Mouse (Mus musculus) testis, adult 2 months (tissue): ENCODE data around the gene Stum. TPM values are rescaled to one million over a fixed set of nuclear protein-coding genes. Genes with fewer than 3 reads are reported as not detected.

Source experiments
- H3K27ac ChIP-seq: fragments of 200-500 bp; 2 replicates; pipeline ENCODE4 v1.5.1; 2012; ENCODE audit warnings: low read depth, low read length; ENCODE audit not compliant: control insufficient read depth, insufficient read depth
- H3K27me3 ChIP-seq: fragments of 200-500 bp; 2 replicates; pipeline ENCODE4 v1.6.1; 2012; ENCODE audit warnings: mild to moderate bottlenecking, low read length, moderate library complexity; ENCODE audit not compliant: control insufficient read depth, insufficient read depth
- H3K36me3 ChIP-seq: fragments of 200-500 bp; 2 replicates; pipeline ENCODE4 v1.6.1; 2012; ENCODE audit warnings: mild to moderate bottlenecking, low read length; ENCODE audit not compliant: control insufficient read depth, insufficient read depth
- H3K4me1 ChIP-seq: fragments of 200-500 bp; 2 replicates; pipeline ENCODE4 v1.6.1; 2012; ENCODE audit warnings: low read length; ENCODE audit not compliant: control insufficient read depth, insufficient read depth
- H3K4me3 ChIP-seq: fragments of 200-500 bp; 2 replicates; pipeline ENCODE4 v1.5.1; 2012; ENCODE audit warnings: low read depth, mild to moderate bottlenecking, low read length, moderate library complexity, mixed read lengths; ENCODE audit not compliant: control insufficient read depth
- CTCF ChIP-seq: fragments of 200-500 bp; IDR thresholded peaks from 2 replicates; pipeline ENCODE4 v1.5.1; 2012; ENCODE audit warnings: low read depth, mild to moderate bottlenecking, inconsistent platforms, low read length, moderate library complexity; ENCODE audit not compliant: control insufficient read depth, insufficient read depth, insufficient replicate concordance
- POLR2A ChIP-seq: fragments of 200-500 bp; IDR thresholded peaks from 2 replicates; pipeline ENCODE4 v1.6.1; 2012; ENCODE audit warnings: low read depth, mild to moderate bottlenecking, inconsistent platforms, low read length, moderate library complexity; ENCODE audit not compliant: control insufficient read depth
- polyA plus RNA-seq: library from polyadenylated mRNA; depleted of rRNA; stranded (reverse); fragments of >200 nt; gene quantifications from 2 replicates; pipeline ENCODE4 v1.2.3, GENCODE M21; 2012

Gene Stum
- polyA plus RNA-seq, 1 experiment, result 0.27 TPM

DNA sequence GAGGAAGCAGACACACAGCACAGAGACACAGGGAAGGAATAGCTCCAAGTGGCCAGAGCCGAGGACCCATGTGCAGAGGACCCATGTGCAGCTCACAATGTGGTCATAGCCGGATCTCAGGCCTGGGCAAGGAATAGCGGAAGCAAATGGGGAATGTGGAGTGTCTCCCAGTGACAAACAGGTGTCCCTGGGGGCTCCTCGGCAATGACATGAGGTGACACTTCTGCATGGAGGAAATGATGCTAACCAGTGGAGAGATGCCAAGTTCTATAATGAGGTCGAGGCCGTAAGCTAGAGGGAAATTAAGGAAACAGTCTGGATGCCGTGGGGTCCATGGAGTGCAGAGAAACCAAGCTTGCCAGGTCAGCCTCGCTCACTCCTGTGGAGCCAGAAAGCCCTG is 54.4 kb downstream of the Stum start:
- H3K4me3 ChIP-seq, result no peak overlapping the region
- H3K4me1 ChIP-seq, result peaks cover 8% of the 10 kb centered on the region
- H3K27me3 ChIP-seq, result no peaks in the 10 kb centered on the region; the same call in 1 of the 2 replicates
- TF ChIP-seq POLR2A (no peak), CTCF (no peak)
- H3K27ac ChIP-seq, result no peak overlapping the region
- H3K36me3 ChIP-seq, result no peaks in the 10 kb centered on the region

DNA sequence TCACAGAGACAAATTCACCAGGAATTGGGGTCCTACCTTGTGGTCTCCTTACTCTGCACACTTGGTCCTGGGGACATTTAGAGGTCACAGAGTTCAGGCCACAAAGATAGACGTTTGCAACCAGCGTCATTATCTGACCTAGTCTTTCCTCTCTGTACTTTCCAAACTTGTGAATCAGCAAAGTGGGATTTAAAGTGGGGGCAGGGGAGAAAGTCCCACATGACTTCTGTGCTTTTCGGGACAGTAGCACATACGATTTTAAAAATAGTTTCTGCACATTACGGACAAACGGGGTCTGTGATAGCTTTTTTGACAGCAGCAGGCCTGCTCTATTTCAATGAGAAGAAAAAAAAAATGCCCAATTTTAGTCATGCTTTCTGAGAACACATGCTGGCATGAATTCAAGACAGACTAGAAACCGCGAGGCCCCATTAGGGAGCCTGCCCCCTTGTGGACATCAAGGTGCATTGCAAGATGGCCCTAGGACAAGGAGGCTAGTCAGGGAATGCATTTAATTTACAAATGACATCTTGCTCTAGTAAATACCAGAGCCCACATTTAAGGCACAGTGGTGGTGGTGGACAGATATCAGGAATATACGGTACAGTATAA is 55.1 kb downstream of the Stum start:
- Histone ChIP-seq H3K27ac (no peak overlapping the region), H3K36me3 (no peaks in the 10 kb centered on the region), H3K27me3 (no peaks in the 10 kb centered on the region; the same call in 1 of the 2 replicates), H3K4me3 (no peak overlapping the region), H3K4me1 (peaks cover 6% of the 10 kb centered on the region)
- TF ChIP-seq POLR2A, result no peak
- TF ChIP-seq CTCF, result peak; percentile 94

DNA sequence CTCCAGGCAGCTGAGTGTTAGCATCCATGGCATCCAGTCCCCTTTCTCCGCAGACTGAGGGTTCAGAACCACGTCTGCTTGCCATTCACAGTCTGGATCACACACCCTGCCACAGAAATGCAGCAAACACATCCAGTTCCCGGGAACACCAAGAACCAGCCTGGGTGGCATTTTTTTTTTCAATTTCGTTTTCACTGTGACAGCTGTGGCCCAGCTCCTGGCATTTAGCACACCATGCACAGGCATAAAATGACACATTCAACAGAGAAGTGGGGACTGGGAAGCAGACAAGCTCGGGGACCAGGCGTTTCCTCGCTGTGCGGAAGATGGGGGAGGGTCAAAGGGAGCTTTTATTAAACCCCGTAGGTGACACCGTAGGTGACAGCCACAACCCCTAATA is 55.6 kb downstream of the Stum start:
- no peak for TF ChIP-seq CTCF
- TF ChIP-seq POLR2A, result no peak
- Histone ChIP-seq H3K27ac (no peak overlapping the region), H3K4me1 (peaks cover 2% of the 10 kb centered on the region), H3K36me3 (no peaks in the 10 kb centered on the region), H3K4me3 (no peak overlapping the region), H3K27me3 (no peaks in the 10 kb centered on the region; the same call in 1 of the 2 replicates)

DNA sequence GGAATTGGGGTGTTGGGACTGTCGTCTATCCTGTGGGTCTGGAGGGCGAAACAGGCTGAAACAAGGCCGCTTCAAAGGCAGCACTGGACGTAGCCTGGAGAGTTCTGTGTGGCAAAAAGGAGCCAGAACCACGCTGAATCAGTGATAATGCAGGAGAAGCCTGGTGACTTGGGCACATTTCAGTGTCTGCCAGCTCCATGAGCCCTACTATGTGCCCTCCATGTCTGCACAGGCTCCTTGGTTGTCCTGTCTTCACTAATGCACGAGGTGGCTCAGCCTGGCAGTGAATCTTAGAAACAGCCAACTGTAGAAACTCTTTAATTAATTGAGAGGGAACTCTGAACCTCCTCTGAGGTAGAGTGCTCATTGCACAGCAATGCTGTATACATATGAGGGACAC is 56.9 kb downstream of the Stum start:
- Histone ChIP-seq H3K27ac (no peak overlapping the region), H3K36me3 (no peaks in the 10 kb centered on the region), H3K4me3 (no peak overlapping the region), H3K4me1 (peaks cover 8% of the 10 kb centered on the region), H3K27me3 (no peaks in the 10 kb centered on the region)
- TF ChIP-seq POLR2A, result no peak
- TF ChIP-seq CTCF, result no peak

DNA sequence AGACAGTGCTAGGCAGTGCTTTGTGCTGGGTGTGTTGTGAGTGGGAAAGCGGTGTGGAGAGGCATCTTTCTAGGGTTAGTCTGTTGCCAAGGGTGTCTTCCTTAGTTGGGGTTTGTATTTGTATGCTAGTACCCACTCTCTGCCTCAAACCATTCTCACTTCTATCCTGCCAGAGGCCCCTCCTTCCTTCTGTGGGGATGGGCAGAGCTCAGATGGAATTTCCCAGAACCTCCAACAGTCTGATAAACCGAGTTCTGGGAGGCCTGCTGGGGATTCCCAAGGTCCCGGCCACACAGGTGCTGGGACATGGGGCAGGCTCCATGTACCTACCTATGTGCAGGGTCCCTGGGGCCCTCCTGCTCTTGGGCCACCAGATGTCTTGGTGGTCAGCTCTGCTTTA is 59.4 kb downstream of the Stum start:
- Histone ChIP-seq H3K4me3 (no peak overlapping the region), H3K27me3 (no peaks in the 10 kb centered on the region), H3K4me1 (peaks cover 15% of the 10 kb centered on the region), H3K27ac (no peak overlapping the region), H3K36me3 (no peaks in the 10 kb centered on the region)
- no peak for TF ChIP-seq POLR2A
- no peak for TF ChIP-seq CTCF

DNA sequence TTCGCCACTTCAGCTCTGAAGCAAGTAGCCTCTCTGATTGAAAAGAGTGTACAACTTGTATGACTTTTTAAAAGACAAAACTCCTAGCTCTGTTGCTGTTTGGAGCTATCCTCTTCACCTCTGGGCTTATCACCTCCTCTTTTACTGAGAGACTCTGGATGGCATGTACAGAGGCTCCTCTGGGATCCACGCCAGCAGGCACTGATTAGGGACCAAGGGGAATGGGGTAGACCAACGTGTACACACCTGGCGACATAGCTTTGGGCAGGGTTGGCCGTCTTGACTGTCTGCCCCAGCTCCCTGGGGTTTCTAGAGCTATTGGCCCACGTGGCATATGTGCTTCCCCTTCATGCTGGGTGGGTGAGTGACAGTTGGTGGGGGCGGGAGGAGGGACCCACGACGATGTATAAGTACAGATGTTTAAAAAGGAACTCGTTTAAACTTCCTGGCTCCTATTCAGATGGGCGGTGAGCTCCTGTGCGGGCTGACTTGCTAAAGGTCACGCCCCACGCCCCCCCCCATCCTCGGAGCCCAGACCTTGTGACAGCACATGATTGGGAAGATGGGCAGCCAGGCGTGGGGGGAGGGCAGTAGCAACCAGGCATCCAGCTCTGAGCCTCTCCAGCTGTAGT is 60.2 kb downstream of the Stum start:
- TF ChIP-seq POLR2A (no peak), CTCF (no peak)
- Histone ChIP-seq H3K27me3 (no peaks in the 10 kb centered on the region), H3K36me3 (no peaks in the 10 kb centered on the region), H3K4me3 (no peak overlapping the region), H3K4me1 (peaks cover 15% of the 10 kb centered on the region), H3K27ac (no peak overlapping the region)

DNA sequence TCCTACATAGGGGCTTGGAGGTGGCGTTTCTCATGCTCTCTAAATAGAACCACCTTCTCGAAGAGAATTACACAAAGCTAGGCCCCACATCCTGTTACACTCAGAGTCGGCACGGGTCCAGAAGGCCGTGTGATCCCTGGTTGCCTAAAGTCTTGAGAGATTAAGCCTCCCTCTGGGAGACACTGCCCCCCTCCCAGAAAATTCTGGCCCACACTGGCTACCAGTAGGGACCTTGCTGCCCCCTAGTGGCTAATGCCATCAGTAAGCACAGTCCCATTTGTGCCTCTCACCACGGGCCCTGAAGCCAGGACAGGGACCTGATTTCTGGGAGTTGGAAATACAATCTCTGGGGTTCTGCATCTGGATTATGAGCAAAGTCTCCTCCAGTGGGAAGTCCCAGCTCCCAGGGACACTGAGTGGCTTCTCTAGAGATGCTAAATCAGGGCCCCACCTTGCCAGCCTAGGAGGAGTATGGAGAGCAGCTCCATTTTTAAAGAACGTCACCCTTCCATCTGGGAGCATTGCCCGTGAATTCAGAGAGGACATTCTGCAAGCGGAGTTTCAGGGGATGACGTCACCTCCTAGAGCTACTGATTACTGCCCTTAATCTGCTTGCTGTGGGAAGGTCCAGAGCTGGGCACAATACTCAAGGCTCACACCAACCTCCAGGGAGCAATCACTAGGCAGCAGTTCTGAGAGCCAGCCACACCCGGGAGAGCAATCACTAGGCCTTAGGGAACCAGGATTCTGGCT is 61.1 kb downstream of the Stum start:
- Histone ChIP-seq H3K27me3 (no peaks in the 10 kb centered on the region), H3K4me1 (peaks cover 15% of the 10 kb centered on the region), H3K4me3 (no peak overlapping the region), H3K27ac (no peak overlapping the region), H3K36me3 (no peaks in the 10 kb centered on the region)
- TF ChIP-seq POLR2A (no peak), CTCF (peak; percentile 80; the same call in 1 of the 2 replicates)
